Mouse (Mus musculus): ENCODE data around the gene Cdk5r1. TPM values are rescaled to one million over a fixed set of nuclear protein-coding genes. Genes with fewer than 3 reads are reported as not detected.

Cdk5r1 gene
- total RNA-seq (2023): 2.4 TPM

DNA sequence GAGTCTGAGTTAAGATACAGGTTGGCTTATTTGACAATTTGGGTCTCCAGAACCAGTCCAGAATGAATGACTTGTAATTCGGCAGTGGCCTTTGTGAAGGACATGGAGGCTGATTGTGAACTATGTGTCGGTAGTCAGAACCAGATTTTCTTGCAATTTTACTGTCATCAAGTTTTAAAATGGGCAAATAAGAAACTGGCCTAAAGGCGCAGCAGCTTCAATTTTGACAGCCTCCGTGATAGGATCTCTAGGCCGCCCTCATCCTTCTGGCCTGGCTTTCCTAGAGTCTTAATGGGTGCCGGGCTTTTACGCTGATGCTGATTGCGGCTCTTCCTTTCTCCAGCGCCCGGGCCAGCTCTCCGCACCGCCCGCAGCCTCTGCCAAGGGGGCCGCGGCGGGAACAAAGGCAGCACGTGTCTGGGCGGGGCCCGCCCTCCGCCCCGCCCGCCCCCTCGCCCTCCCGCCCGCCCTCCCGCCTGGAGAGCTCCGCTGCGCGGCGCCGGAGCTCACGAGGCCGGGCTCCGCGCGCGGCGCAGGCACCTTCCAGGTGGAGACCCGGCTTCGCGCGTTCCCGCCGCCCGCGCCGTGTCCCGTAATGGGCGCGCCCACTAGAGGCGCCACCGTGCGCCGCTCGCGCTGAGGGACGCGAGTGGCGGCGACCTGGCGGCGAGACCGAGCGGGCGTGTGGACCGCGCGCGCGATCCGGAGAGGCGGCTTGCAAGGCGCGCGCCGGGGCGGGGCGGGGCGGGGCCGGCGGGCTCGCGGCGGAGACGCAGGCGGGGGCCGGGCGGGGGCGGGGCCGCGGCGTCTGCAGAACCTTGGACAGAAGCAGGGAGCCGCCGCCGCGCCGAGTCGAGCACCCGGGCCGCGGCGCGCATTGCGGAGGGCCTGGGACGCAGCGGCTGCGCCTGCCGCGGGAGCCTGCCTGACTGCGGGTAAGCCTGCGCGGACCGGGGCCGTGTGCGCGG lies at the start of gene Cdk5r1:
Gene Cdk5r1, plus strand, starts transcription at position 802 of the 968 bp plus-strand sequence.

GRCm38 (mm10) chr11:80428381-80429008 lies 48.3 kb upstream of the Cdk5r1 start, which contains the start of gene Psmd11:
Psmd11 (plus strand) TSS chr11:80428615.

Other genes with a start within 250 kb of the Cdk5r1 start
- 0.34 TPM for gene Rhbdl3, start 176.1 kb upstream of the Cdk5r1 start, total RNA-seq (2023)
- gene 5730455P16Rik, start 99.0 kb upstream of the Cdk5r1 start, total RNA-seq (2023): 14.7 TPM
- gene Zfp207, start 93.7 kb upstream of the Cdk5r1 start, total RNA-seq (2023): 164 TPM
- gene Psmd11, start 48.4 kb upstream of the Cdk5r1 start, total RNA-seq (2023): 84.9 TPM

Data from CD8-positive naive resting alpha-beta T cell, adult 57 days (primary cell).